Mouse (Mus musculus): ENCODE data around the gene Nrxn3.

- no peak for TF ChIP-seq CTCF (IDR thresholded peaks at IDR 0.05; ENCODE audit: low read depth)
- TF ChIP-seq EP300 (IDR thresholded peaks at IDR 0.05; ENCODE audit: low read depth): no peak
Measured at GRCm38 (mm10) chr12:90274621-90275236, 1552.1 kb downstream of the Nrxn3 start.

Data from liver, postnatal 0 days (tissue).